Mouse (Mus musculus) R1 (cell line): ENCODE measurements around the gene Pi4k2a.

Experiments
- DNase-seq: peaks from one replicate; pipeline ENCODE4 v3.0.0-alpha.2; 2018; ENCODE audit warnings: low read depth, low spot score

Gene Pi4k2a

DNA sequence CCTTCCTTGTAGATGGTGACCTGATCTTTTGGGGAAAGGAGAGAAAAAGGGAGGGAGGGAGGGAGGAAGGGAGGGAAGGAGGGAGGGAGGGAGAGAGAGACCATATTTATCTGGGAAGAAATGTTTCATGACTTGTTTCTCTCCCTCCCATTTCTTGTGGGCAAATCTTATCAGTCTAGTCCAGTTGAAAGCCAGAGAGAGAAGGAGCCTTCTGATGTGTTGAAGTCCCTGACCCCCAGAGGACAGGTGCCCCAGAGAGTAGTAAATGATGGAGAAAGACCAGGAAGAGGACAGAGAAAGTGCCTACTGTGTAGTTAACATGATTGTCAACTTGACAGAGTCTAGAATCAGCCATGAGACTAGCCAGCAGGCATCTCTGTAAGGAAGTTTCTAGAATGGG lies 44.8 kb downstream of the Pi4k2a start:
- no peak for DNase-seq

DNA sequence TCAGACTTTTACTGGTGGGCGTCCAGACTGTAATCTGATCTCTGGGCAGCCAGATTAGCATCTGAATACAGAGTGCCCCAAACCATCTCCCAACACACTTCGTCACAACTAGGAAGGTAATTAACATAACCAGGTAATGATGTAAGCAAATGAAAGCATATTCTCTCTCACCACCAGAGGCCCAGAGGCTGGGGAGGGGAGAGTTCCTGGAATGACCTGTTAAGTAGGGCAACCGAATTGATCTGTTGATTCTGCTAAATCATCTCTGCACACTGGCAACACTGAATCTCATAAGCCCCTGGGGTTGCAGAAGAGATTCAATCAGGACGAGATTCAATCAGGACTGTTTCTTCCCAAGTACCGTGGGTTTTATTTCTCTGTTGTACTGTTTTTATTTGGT lies 45.9 kb downstream of the Pi4k2a start:
- DNase-seq, result peak; percentile 98

DNA sequence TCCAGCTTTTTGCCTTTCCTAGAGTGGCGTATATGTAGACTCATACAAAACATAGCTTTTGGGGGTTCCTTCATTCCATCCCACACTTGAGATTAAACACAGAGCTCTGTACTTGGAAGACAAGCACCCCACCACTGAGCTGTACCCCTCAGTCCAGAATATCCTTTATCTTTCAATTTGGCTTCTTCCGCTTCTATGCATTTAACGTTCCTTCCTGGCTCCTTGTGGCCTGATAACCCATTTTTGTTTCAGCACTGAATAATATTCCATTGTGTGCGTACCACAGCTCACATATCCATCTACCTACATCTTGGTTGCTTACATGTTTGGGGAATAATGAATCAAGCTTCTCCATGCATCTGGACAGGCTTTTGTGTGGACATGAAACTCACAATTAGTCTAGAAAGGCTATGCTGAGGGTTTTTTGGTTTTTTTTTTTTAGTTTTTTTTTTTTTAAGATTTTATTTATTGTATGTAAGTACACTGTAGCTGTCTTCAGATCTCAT lies 47.0 kb downstream of the Pi4k2a start:
- no peak for DNase-seq

DNA sequence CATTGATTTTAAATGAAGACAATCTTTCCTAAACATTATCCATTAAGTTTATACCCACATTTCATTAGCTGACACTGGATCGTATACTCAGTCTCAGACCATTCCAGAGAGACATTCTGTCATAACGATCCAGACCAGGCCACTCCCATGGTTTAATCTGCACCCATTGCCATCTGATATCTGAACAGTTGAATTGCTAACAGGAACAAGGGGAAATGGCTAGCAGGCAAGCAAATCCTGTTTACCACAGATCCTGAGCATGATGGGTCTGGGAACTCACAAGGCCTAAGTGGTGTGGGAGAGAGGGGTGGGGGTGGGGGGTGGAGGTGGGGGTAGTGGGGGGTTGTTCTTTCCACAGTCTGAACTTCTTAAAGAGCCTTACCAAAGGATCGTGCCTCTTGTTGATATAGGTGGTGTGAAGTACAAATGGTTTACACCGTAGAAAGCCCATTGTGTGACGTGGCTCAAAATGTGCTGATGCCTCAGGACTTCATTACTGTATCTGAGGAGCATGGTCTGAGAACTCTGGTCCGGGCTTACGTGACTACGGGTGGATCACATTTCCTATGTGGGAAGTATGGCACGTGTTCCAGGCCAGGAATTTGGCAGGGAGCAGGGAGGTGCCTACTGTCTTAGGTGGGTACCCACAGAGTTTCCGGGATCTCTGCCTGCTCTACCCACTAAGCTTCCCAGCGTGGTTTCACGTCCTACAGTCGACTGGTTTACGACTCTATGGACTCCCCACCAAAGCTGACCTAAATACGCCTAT lies 48.4 kb downstream of the Pi4k2a start:
- DNase-seq, result no peak

DNA sequence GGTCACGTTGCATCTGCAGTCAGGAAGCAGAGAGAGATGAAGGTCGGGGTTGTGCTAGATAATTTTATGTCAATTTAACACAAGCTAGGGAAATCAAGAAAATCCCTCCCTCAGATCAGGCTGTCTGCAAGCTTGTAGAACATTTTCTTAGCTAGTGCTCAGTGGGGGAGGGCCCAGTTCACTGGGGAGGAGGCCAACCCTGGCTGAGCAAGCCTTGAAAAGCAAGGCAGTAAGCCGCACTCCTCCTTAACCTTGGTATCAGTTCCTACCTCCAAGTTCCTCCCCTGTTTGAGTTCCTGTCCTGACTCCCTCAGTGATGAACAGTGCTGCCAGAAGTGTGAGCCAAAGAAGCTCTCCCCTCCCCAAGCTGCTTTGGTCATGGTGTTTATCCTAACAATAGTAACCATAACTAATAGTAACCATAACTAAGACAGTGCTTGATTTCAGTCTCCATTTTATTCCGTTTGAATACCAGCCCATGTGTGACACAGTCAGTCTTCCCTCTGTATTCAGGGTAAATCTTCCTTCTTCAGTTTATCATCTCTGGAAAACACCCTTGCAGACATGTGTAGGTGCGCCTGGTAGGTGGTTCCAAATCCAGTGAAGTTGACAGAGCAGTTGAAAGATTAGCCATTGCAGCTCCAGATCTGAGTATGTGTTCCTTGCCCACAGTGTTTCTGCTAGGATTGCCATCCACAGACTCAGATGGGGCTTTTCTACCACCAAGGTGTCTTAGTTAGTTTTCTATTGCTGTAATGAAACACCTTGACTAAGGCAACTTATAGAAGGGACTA lies 49.7 kb downstream of the Pi4k2a start:
- no peak for DNase-seq

DNA sequence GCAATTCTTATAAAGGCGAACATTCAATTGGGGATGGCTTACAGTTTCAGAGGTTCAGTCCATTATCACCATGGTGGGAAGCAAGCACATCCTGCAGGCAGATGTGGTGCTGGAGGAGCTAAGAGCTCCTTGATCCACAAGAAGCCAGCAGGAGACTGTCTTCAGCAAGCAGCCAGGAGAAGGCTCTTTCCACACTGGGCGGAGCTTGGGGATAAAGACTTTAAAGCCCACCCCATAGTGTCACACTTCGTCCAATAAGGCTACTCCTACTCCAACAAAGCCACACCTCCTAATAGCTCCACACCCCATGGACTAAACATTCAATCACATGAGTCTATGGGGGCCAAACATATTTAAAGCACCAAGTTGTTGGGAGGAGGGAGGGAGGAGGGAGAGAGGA lies 51.7 kb downstream of the Pi4k2a start:
- peak; percentile 94 for DNase-seq

DNA sequence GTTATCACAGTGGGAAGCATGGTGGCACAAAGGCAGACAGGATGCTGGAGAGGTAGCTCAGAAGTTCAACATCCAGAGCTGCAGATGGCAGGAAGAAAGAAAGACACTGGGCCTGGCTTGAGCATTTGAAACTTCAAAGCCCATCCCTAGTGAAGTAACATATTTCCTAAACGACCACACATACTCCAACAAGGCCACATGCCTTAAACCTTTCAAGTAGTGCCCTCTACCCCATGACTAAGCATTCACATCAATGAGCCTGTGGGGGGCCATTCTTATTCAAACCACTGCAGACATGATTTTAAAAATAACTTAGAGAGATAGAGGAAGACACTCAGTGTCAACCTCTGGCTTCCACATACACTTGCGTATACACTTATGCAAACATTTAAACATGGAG lies 52.5 kb downstream of the Pi4k2a start:
- DNase-seq, result peak; percentile 85

DNA sequence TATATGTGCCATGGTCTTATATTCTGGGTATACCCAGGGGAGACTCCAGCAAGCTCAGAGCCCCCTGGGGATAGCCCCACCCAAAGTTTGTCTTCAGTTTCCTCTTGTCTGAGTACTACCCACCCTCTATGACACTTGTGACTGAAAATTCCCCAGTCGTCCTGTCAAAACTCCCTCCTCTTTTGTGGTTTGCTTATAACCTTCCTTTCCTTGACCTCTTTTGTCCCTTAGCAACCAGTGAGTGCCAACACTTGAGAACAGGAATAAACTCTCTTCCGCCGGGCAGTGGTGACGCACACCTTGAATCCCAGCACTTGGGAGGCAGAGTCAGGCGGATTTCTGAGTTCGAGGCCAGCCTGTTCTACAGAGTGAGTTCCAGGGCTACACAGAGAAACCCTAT lies 53.8 kb downstream of the Pi4k2a start:
- DNase-seq, result peak; percentile 45

DNA sequence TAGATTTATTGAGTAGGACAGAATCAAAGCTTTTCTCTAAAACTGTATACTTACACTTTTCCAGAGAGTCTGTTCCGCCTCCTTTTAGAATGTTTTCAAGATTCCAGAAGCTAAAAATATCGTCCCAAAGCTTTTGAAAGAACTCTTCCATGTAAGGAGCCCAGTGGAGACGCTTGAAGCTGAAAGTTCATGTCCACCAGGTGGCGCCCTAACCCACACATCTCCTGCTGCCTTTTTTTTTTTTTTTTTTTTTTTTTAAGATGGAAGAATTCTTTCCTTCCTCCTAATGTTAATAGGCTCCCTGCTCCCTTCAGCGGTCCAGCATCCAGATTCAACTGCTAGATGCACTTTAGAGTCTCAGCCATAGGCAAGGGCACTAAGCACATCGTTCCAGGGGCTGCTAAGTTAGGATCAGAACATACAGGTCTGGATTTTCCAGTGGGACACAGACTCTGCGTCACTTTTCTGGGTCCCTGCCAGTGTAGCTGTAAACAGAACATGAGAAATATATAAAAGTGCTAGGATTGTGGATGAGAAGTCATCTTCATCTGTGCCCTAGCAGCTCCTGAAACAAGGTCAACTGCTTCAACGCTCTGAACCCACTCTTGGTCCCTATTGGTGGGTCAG lies 54.4 kb downstream of the Pi4k2a start:
- peak; percentile 89 for DNase-seq

DNA sequence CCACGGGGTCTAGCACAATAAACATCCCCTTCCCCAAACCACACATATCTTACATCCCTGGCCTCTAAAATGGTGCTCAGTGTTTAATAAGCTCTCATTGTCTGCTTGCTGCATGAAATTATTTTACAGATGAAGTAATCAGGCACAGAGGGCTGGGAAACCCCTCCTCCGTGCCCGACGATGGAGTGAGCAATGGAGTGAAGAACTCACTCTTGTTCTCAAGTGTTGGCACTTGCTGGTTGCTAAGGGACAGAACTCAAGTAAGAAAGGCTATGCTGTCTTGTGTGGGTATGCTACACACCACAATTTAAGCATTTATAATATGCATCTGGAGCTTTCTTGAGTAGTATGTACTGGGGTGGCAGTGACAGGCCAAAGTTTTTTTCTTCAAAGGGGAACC lies 54.9 kb downstream of the Pi4k2a start:
- DNase-seq, result no peak

DNA sequence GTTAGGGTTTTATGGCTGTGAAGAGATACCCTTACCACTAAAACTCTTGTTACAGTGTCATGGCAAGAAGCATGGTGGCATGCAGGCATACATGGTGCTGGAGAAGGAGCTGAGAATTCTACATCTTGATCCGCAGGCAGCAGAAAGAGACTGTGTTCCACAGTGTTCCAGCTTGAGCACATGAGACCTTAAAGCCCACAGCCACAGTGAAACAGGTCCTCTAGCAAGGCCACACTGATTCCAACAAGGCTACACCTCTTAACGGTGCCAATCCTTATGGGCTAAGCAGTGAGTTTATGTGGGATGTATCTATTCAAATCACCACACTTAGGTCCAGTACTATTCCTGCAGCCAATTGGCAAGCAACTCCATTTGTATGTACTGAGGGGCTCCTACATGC lies 55.5 kb downstream of the Pi4k2a start:
- DNase-seq, result no peak

DNA sequence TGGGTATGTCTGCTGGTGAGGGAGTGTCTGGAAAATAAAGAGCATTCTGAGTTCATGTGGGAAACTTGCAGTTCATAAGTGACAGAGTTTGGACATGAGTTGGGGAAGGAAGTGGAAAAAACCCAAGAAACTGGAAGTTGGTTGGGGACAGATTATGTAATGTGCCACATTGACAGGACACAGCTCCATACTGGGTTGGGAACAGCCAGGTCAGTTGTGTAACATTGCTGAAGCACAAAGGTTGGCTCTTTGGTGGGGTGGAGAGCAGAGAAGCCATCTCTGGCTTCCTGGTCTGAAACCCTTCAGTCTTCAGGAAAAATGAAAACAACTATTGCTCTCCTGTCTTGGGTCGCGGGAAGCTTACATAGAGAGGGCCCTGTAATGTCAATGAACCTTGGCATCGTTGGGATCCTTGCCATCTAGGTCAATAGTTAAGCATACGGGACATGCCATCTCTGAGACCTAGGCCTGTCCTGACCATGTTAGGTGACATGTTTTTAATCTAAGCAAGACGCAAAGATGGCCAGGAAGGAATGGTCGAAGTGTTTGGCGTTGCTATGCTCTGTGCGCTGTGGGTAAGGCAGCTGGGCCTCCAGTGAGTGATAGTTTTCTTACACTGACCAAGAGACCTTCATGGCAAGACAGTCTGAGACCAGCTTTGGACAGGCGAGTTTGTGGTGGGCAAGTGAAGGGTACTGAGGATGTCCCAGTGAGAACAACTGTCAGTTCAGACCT lies 56.2 kb downstream of the Pi4k2a start:
- no peak for DNase-seq

DNA sequence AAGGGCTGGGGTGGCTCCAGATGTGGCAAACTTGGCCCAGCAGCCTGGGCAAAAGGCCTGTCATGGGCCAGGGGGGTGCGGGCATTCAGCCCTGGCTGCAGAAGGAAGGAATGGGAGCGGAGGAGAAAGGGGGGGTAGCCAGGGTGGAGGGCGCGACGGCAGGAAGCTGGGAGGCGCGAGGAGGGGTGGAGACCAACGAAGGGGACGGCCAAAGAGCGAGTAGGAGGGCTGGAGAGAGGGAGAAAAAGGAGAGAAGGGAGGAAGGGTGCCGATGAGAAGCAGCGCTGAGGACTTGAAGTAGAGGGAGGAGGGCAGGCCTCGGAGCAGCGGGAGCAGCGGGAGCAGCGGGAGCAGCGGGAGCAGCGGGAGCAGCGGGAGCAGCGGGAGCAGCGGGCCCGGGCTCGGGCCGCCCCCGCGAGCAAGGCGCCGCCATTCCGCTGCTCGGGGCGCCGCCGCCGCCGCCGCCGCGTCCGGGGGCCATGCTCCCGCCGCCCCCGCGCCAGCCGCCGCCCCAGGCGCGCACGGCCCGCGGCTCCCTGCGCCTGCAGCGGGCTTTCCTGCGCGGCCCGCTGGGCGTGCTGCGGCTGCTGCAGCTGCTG lies 57.0 kb downstream of the Pi4k2a start, which contains the start of gene Marveld1:
Gene Marveld1, plus strand, starts transcription at position 231 of the 599 bp plus-strand sequence.
- DNase-seq, result peak; percentile 79

DNA sequence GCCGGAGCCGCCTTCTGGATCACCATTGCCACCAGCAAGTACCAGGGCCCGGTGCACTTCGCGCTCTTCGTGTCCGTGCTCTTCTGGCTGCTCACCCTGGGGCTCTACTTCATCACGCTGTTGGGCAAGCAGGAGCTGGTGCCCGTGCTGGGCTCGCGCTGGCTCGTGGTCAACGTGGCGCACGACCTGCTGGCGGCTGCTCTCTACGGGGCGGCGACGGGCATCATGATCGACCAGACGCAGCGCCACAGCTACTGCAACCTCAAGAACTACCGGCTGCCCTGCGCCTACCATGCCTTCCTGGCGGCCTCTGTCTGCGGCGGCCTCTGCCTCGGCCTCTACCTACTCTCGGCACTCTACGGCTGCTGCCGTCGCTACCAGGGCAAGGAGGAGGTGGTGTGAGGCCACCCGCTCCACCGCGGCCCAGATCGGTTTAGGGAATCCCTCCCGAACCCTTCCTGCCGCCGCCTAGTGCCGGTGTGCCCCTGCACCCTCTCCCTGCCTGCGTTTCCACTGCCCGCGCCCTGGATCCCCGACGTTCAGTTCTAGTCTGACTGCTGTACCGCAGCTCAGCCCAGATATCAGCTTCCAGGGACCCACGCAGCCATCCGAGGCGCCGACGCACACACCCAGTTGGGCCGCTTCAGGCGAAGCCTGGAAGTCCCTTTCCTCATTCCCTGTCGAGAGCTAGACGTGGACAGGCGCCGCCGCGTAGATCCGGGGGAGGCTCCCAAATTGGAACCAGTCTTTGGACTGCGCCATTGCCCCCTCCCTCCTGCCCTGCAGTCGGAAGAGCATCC lies 57.7 kb downstream of the Pi4k2a start:
- peak; percentile 64 for DNase-seq

DNA sequence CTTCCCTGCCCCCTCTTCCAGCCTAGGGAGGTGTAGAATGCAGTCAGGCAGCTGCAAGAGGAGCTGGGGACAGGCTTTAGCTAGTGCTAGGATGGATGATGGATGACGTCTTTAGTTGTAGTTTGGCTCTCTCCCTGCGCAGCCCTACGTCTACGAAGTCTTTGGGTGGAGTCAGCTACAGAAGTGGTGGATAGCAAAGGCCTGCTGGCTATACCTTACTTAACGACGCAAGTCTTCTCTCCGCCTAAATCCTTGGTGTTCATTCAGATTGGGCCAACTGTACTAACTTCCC lies 58.2 kb downstream of the Pi4k2a start:
- no peak for DNase-seq

DNA sequence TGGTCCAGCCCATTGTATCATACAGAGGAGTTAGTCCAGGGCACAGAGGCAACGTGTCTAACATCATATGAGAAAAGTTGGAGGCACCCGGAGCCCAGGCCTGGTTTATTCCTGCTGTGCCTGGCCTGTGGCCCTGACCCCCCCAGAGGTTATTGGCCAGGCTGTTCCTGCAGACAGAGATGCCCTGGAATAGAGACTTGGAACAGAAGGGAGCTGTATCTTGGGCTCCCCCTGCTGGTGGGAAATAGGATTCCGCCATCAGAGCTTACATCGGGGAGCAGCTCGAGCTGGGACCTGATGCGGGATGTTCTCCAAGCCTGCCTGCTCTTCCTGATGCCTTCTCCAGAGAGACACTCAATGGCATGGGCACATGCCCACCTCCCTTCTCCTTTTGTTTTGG lies 61.7 kb downstream of the Pi4k2a start:
- peak; percentile 90 for DNase-seq

DNA sequence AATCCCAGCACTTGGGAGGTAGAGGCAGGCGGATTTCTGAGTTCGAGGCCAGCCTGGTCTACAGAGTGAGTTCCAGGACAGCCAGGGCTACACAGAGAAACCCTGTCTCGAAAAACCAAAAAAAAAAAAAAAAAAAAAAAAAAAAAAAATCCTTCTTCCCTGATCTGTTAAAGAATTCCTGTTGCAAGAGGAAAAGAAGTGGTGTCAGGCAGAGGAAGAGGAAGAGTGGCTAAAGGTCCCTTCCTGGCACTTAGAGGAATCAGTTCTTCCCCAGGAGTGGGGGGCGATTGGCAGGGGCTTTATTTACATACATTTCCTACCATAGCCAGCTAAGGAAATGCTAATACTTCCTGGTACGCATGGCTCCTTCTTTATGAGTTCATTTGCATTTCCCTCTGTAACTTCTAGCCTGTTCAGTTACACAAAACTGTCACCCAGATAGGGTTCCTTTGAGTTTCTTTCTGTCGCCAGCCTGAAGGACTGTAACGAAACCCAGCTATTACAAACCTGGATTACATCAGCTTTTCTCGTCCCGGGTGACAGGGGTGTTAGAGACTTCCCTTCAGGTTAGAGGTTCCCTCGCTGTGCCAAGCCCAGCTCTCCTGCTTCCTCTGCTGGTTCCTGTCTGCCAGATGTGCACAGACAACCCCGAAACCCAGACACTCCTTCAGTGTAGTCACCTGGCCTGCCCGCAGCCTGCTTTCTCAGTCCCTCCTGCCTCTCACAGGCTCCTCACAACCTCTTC lies 67.4 kb downstream of the Pi4k2a start:
- no peak for DNase-seq

DNA sequence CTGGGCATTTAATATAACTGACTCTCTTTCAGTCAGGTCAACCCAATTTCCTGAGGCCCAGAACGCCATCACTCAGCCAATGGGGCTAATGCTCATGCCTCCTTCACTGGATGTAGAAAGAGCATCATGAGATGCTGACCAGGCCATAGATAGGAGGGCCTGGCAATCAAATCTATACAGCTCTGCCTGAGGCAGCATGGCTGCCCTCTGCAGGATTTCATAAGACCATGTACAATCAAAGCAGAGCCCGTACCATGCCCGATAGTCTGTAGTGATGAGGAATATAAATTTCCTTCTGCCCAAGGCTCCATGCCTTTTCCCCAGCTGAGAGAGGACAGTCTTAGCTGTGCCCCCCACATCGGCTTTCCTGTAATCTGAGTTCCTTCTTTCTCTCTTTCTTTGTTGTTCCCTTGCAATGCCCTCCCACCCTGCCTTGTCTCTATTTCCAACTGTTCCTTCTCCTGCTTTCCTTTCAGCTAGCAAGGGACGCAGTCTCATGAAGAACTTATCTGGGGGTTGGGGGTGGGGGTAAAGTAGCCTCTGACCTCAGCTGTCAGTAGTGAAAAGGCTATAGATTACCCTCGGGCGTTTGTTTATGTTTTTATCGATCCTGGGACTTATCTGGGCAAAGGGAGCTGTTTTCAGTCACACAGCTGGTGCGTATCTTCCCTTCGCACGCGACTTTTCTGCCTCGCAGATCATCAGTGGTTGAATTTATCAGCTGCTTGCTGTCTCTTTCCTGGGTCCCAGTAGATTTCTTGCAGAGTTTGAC lies 68.2 kb downstream of the Pi4k2a start:
- DNase-seq, result no peak

DNA sequence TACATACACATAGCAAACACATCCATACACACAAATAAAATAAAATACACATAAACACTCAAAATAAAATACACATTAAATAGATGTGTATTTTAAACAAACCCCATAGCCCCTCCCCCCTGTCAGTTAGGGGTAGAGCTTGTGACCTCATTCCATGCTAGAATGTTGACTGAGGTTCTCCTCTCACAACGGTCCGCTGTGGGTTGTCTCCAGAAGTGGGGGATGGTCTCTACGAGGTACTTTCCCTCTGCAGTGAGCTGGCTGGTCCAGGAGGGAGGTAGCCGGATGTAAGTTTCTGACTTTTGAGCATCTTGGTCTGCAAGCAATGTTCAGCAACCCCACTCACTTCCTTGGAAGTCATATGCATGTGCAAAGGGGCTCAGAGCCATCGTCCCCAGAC lies 73.5 kb downstream of the Pi4k2a start, which contains the start of gene Zfyve27:
Gene Zfyve27, plus strand, starts transcription at position 188 of the 400 bp plus-strand sequence.
- no peak for DNase-seq
